Mouse (Mus musculus): Measurements from ENCODE around the gene Platr25.
A peak's percentile ranks its signal among the peaks of the same experiment; 100 is the strongest.
"Not testable (repeated sequence)": the region's sequence is repeated elsewhere in the genome, so short reads cannot be mapped to it uniquely, and the experiment has no call there.

The Platr25 gene

GRCm38 (mm10) chr13:62760432-62761415 is at the start of gene Platr25:
Gene Platr25, minus strand, starts transcription at chr13:62760709.
- DNase-seq (ENCODE audit: low spot score in 2 of 2): peak in 1 of 2 experiments; percentile 53

DNA sequence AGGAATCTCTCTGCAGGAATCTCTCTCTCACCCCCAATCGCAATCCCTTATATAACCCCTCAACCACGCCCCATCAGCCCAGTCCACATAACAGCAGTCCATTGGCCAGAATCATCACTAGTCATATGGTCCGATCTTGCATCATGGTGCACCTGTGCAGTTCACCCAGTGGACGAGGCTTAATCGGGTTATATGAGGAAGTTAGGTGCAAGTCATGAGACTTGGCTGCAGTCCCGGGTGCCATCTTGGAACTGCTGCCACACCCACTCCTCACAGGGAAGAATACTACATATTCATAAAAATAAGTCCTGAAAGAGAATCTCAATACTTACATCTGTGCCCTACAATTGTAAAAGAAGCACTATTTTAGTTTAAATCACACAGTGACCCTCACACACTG is 47.5 kb upstream of the Platr25 start:
- not testable (repeated sequence) for DNase-seq (ENCODE audit: low spot score in 2 of 2)

GRCm38 (mm10) chr13:62786135-62786493 is 25.6 kb upstream of the Platr25 start:
- DNase-seq (ENCODE audit: low spot score in 2 of 2): not testable (repeated sequence)

DNA sequence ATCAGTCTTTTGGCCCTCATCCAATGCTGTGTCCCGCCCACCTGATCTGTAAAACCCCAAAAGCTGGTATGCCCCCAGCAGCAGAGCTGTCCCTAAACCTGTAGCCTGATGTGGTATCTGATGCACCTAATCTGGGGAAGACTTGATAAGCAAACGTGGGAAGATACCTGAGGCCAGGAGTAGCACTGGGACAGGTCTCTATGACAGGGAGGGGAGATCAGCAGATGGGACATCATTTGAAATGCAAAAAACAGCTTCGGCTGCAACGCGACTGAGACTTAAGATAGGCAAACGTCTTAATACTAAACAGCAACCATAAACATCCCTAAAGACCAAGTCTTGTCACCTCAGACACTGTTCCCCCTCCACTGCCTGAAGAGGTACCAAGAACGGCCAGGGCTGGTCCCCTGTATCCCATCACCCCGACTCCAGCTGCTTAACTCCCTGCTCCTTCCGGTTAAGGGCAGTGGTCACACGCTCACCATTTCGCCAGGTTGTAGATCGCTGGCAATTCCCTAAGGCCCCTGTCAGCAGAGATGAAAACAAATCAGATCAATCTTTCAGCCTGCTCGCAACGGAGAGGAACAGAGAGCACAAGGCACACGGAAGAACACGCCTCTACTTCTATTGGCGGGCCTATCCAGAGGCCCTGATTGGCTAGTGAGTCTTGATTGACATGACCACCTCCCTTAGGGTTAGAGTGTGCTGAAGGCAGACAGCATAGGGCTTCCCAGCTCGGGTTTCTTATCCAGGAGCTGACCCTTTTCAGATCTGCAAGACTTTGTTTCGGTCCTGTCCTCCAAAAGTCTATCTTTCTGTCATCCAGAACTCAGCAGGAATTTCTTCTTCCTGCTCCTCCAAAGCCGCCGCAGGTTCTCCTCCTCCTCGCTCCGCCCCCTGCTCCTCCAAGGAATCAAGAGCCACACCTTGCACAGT is 25.0 kb upstream of the Platr25 start, which contains the start of gene Gm5141:
Gene Gm5141 (minus strand): TSS at position 610 of the 936 bp plus-strand sequence.
- peak in 1 of 2 experiments; percentile 20 for DNase-seq (ENCODE audit: low spot score in 2 of 2)

DNA sequence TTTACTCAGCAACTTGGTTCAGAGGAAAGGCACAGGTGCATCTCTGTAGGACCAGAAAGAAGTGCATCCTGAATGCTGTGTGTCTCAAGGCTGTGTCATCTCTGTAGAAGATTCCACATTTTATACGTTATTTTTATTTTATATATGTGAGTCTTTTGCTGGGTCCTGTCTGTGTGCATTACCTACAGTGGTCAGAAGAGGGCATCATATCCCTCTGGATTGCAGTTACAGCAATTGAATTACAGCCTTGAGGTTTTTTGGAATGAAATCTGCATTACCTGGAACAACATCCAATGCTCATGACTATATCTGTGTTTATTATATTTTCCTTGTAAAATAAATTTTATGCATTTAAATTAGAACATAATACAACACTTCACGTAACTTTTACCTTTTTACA is 3.3 kb upstream of the Platr25 start:
- not testable (repeated sequence) for DNase-seq (ENCODE audit: low spot score in 2 of 2)

- DNase-seq (ENCODE audit: low spot score in 2 of 2): no peak
Observed at GRCm38 (mm10) chr13:62733322-62733721, 27.2 kb downstream of the Platr25 start.

- DNase-seq (ENCODE audit: low spot score in 2 of 2): not testable (repeated sequence)
Observed at GRCm38 (mm10) chr13:62712611-62713010, 47.9 kb downstream of the Platr25 start.

- DNase-seq (ENCODE audit: low spot score in 2 of 2): not testable (repeated sequence)
Observed at GRCm38 (mm10) chr13:62685287-62685648, 75.2 kb downstream of the Platr25 start.

DNA sequence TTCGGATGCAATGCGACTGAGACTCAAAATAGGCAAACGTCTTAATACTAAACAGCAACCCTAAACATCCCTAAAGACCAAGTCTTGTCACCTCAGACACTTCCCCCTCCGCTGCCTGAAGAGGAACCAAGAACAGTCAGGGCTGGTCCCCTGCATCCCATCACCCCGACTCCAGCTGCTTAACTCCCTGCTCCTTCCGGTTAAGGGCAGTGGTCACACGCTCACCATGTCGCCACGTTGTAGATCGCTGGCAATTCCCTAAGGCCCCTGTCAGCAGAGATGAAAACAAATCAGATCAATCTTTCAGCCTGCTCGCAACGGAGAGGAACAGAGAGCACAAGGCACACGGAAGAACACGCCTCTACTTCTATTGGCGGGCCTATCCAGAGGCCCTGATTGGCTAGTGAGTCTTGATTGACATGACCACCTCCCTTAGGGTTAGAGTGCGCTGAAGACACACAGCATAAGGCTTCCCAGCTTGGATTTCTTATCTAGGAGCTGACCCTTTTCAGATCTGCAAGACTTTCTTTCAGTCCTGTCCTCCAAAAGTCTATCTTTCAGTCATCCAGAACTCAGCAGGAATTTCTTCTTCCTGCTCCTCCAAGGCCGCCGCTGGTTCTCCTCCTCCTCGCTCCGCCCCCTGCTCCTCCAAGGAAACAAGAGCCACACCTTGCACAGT is 75.8 kb downstream of the Platr25 start:
- peak in 1 of 2 experiments; percentile 17 for DNase-seq (ENCODE audit: low spot score in 2 of 2)

DNA sequence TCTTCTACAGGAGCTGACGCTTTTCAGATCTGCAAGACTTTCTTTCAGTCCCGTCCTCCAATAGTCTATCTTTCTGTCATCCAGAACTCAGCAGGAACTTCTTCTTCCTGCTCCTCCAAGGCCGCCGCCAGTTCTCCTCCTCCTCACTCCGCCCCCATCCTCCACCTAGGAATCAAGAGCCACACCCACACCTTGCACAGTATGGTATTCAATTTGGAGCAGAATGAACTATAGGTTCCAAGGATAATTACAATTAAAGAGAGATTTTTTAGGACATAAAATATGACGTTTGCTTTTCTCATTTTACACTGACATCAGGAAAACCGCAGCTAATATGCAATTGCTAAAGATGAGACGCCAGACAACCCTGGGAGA is 107.2 kb downstream of the Platr25 start:
- DNase-seq (ENCODE audit: low spot score in 2 of 2): no peak

- peak; percentile 50 to 61 for DNase-seq (ENCODE audit: low spot score in 2 of 2)
Observed at GRCm38 (mm10) chr13:62652681-62653368, 107.7 kb downstream of the Platr25 start.

- not testable (repeated sequence) for DNase-seq (ENCODE audit: low spot score in 2 of 2)
Observed at GRCm38 (mm10) chr13:62627071-62627470, 133.4 kb downstream of the Platr25 start.

- not testable (repeated sequence) for DNase-seq (ENCODE audit: low spot score in 2 of 2)
Observed at GRCm38 (mm10) chr13:62624277-62624665, 136.2 kb downstream of the Platr25 start.

DNA sequence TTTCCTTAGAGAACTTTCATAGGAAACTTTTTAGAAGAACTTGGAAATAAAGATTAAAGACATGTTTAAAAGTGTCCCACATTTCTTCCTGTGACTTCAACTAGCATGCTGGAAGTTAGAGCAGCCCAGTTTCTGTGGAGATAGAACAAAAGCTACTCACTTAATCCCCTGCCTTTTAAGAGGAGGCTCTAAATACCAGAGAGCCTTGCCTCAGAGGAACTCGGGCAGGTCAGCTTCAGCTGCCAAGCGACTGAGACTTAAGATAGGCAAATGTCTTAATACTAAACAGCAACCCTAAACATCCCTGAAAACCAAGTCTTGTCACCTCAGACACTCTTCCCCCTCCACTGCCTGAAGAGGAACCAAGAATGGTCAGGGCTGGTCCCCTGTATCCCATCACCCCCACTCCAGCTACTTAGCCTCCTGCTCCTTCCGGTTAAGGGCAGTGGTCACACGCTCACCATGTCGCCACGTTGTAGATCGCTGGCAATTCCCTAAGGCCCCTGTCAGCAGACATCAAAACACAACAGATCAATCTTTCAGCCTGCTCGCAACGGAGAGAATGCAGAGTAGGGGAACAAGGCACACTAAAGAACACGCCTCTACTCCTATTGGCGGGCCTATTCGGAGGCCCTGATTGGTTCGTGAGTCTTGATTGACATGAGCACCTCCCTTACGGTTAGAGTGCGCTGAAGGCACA is 136.8 kb downstream of the Platr25 start, which contains the start of gene 6720489N17Rik:
Gene 6720489N17Rik (minus strand): TSS at position 606 of the 700 bp plus-strand sequence.
- peak; percentile 71 to 73 for DNase-seq (ENCODE audit: low spot score in 2 of 2)
